Mouse (Mus musculus): ENCODE measurements around the gene Gm36176. TPM values are rescaled to one million over a fixed set of nuclear protein-coding genes. Genes with fewer than 3 reads are reported as not detected.

Gene Gm36176
- polyA plus RNA-seq, 1 experiment from 2014 or later, result not detected

GRCm38 (mm10) chr10:77852559-77852958 is 6.0 kb downstream of the Gm36176 start, which contains the start of gene Gm10318:
Gene Gm10318 (plus strand): TSS chr10:77852859.
- Histone ChIP-seq H3K79me2 (ENCODE audit: inconsistent target) (no peaks in the 10 kb centered on the region), H3K4me3 (ENCODE audit: inconsistent target) (no peak within 1 kb of the TSS), H3K27ac (no peak within 1 kb of the TSS), H3K36me3 (ENCODE audit: inconsistent target) (no peaks in the 10 kb centered on the region)
- 73% methylated on average over 9 of the region's 9 CpGs for WGBS (ENCODE audit: missing documents)

GRCm38 (mm10) chr10:77861675-77862074 is 15.1 kb downstream of the Gm36176 start, which contains the start of gene Gm3285:
Gene Gm3285 (plus strand): TSS chr10:77861975.
- no peaks in the 10 kb centered on the region for H3K79me2 ChIP-seq (ENCODE audit: inconsistent target)
- 58% methylated on average over 5 of the region's 7 CpGs for WGBS (ENCODE audit: missing documents)
- no peak within 1 kb of the TSS for H3K4me3 ChIP-seq (ENCODE audit: inconsistent target)
- no peaks in the 10 kb centered on the region for H3K36me3 ChIP-seq (ENCODE audit: inconsistent target)
- H3K27ac ChIP-seq, result no peak within 1 kb of the TSS

GRCm38 (mm10) chr10:77864067-77864761 is 17.6 kb downstream of the Gm36176 start:
- 27% methylated on average over 8 of the region's 14 CpGs for WGBS (ENCODE audit: missing documents)
- no peaks in the 10 kb centered on the region for H3K79me2 ChIP-seq (ENCODE audit: inconsistent target)
- H3K27ac ChIP-seq, result no peak overlapping the region
- H3K36me3 ChIP-seq (ENCODE audit: inconsistent target), result no peaks in the 10 kb centered on the region
- H3K4me3 ChIP-seq (ENCODE audit: inconsistent target), result no peak overlapping the region

- H3K4me3 ChIP-seq (ENCODE audit: inconsistent target), result no peak overlapping the region
- H3K27ac ChIP-seq, result no peak overlapping the region
- no peaks in the 10 kb centered on the region for H3K79me2 ChIP-seq (ENCODE audit: inconsistent target)
- WGBS (ENCODE audit: missing documents), result 25% methylated on average over 11 of the region's 11 CpGs
- no peaks in the 10 kb centered on the region for H3K36me3 ChIP-seq (ENCODE audit: inconsistent target)
Observed at GRCm38 (mm10) chr10:77864762-77865143, 18.1 kb downstream of the Gm36176 start.

GRCm38 (mm10) chr10:77867546-77867945 is 20.9 kb downstream of the Gm36176 start:
- Histone ChIP-seq H3K79me2 (ENCODE audit: inconsistent target) (no peaks in the 10 kb centered on the region), H3K4me3 (ENCODE audit: inconsistent target) (no peak overlapping the region), H3K27ac (no peak overlapping the region), H3K36me3 (ENCODE audit: inconsistent target) (no peaks in the 10 kb centered on the region)
- WGBS (ENCODE audit: missing documents), result 86% methylated on average over 1 of the region's 1 CpGs

- no peaks in the 10 kb centered on the region for H3K79me2 ChIP-seq (ENCODE audit: inconsistent target)
- H3K4me3 ChIP-seq (ENCODE audit: inconsistent target), result no peak overlapping the region
- no peaks in the 10 kb centered on the region for H3K36me3 ChIP-seq (ENCODE audit: inconsistent target)
- 89% methylated on average over 7 of the region's 7 CpGs for WGBS (ENCODE audit: missing documents)
- no peak overlapping the region for H3K27ac ChIP-seq
Observed at GRCm38 (mm10) chr10:77869651-77870050, 23.0 kb downstream of the Gm36176 start.

GRCm38 (mm10) chr10:77878985-77879384 is 32.4 kb downstream of the Gm36176 start:
- Histone ChIP-seq H3K79me2 (ENCODE audit: inconsistent target) (no peaks in the 10 kb centered on the region), H3K27ac (no peak overlapping the region), H3K36me3 (ENCODE audit: inconsistent target) (no peaks in the 10 kb centered on the region), H3K4me3 (ENCODE audit: inconsistent target) (no peak overlapping the region)
- WGBS (ENCODE audit: missing documents), result 76% methylated on average over 4 of the region's 6 CpGs

GRCm38 (mm10) chr10:77880305-77880704 is 33.7 kb downstream of the Gm36176 start:
- H3K36me3 ChIP-seq (ENCODE audit: inconsistent target), result no peaks in the 10 kb centered on the region
- H3K79me2 ChIP-seq (ENCODE audit: inconsistent target), result no peaks in the 10 kb centered on the region
- 22% methylated on average over 3 of the region's 3 CpGs for WGBS (ENCODE audit: missing documents)
- H3K27ac ChIP-seq, result no peak overlapping the region
- H3K4me3 ChIP-seq (ENCODE audit: inconsistent target), result no peak overlapping the region

GRCm38 (mm10) chr10:77882553-77882952 is 36.0 kb downstream of the Gm36176 start:
- 82% methylated on average over 5 of the region's 5 CpGs for WGBS (ENCODE audit: missing documents)
- H3K4me3 ChIP-seq (ENCODE audit: inconsistent target), result no peak overlapping the region
- no peak overlapping the region for H3K27ac ChIP-seq
- no peaks in the 10 kb centered on the region for H3K79me2 ChIP-seq (ENCODE audit: inconsistent target)
- H3K36me3 ChIP-seq (ENCODE audit: inconsistent target), result no peaks in the 10 kb centered on the region

GRCm38 (mm10) chr10:77886007-77886747 is 39.6 kb downstream of the Gm36176 start:
- H3K79me2 ChIP-seq (ENCODE audit: inconsistent target), result no peaks in the 10 kb centered on the region
- WGBS (ENCODE audit: missing documents), result 73% methylated on average over 12 of the region's 12 CpGs
- H3K36me3 ChIP-seq (ENCODE audit: inconsistent target), result no peaks in the 10 kb centered on the region
- H3K4me3 ChIP-seq (ENCODE audit: inconsistent target), result no peak overlapping the region
- H3K27ac ChIP-seq, result no peak overlapping the region

- Histone ChIP-seq H3K36me3 (ENCODE audit: inconsistent target) (no peaks in the 10 kb centered on the region), H3K27ac (no peak overlapping the region), H3K79me2 (ENCODE audit: inconsistent target) (no peaks in the 10 kb centered on the region), H3K4me3 (ENCODE audit: inconsistent target) (no peak overlapping the region)
- WGBS (ENCODE audit: missing documents), result 75% methylated on average over 8 of the region's 8 CpGs
Observed at GRCm38 (mm10) chr10:77890987-77891565, 44.5 kb downstream of the Gm36176 start.

GRCm38 (mm10) chr10:77895562-77895961 is 49.0 kb downstream of the Gm36176 start:
- Histone ChIP-seq H3K27ac (no peak overlapping the region), H3K4me3 (ENCODE audit: inconsistent target) (no peak overlapping the region), H3K36me3 (ENCODE audit: inconsistent target) (no peaks in the 10 kb centered on the region), H3K79me2 (ENCODE audit: inconsistent target) (no peaks in the 10 kb centered on the region)
- 90% methylated on average over 5 of the region's 5 CpGs for WGBS (ENCODE audit: missing documents)

Measured in macrophage (primary cell).